Mouse (Mus musculus): Measurements from ENCODE around the gene Myoz1. TPM values are rescaled to one million over a fixed set of nuclear protein-coding genes. Genes with fewer than 3 reads are reported as not detected.
"Not testable (repeated sequence)": the region's sequence is repeated elsewhere in the genome, so short reads cannot be mapped to it uniquely, and the experiment has no call there.

Gene Myoz1
- polyA plus RNA-seq (2012; rRNA removed) = 0.10 and 0.16 TPM in 2 replicates

DNA sequence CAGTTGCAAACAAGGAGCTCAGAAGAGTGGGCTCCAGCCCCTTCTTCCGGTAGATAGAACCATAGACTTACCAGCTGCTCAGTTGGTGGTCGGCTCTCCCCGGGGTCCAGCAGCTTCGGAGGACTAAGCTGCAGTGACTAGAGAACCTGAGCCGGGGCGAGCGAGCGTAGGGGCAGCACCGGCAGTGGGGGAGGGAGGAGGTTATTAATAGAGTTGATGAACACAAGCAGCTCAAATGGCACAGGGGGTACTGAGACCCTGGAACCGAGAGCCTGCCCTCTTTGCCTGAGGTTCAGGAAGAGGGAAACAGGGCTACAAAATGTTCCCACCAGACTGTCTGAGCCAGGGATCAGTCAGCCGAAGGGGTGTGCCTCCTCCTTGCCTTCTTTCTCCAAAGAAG, at the start of gene Myoz1:
Myoz1 (minus strand) TSS at position 180 of the 400 bp plus-strand sequence.
- TF ChIP-seq POLR2A (IDR thresholded peaks at IDR 0.05; ENCODE audit: borderline replicate concordance, extremely low read depth, insufficient read depth, insufficient read length, poor library complexity, severe bottlenecking) = no peak
- no peak for TF ChIP-seq CTCF (IDR thresholded peaks at IDR 0.05; ENCODE audit: borderline replicate concordance, extremely low read depth, insufficient read depth, insufficient read length)
- no peak for DNase-seq (ENCODE audit: low read depth)

DNA sequence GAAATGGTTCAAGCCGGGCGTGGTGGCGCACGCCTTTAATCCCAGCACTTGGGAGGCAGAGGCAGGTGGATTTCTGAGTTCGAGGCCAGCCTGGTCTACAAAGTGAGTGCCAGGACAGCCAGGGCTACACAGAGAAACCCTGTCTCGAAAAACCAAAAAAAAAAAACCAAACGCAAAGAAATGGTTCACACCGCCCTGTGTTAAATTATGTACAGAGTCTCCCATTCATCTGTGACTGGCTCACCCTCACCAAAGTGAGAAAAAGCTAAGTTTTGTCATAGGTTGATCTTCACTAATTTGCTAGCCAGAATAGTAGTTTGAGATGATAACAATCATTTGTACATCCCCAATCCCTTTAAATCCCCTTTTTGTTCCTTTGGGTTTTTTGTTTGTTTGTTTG, 47.1 kb upstream of the Myoz1 start:
- DNase-seq (ENCODE audit: low read depth) = not testable (repeated sequence)

DNA sequence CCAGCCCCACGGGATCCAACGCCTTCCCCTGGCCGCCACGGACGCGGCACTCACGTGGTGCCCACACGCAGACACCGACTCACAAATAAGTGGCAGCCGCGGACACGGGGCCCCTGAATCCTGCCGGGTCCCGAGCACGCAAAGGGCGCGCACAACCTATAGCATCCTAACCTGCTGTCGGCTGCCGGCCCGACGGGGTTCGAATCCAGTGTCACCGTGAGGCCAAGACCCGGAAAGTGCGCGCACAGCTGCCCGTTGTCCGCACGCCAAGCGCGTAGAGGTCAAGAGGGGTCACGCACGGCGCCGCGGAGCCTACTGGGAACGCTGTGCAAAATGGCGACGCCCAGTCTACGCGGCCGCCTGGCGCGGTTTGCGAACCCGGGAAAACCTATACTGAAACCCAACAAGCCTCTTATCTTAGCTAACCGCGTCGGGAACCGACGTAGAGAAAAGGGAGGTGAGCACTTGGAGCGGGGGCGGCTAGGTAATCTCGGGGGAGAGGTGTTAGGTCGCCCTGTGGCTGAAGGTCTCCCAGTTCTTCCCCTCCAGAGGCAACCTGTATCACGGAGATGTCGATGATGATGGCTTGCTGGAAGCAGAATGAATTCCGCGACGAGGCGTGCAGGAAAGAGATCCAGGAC, 46.5 kb upstream of the Myoz1 start, which contains the start of gene Chchd1:
Chchd1 (plus strand) TSS at position 266 of the 641 bp plus-strand sequence.
- TF ChIP-seq POLR2A (IDR thresholded peaks at IDR 0.05; ENCODE audit: borderline replicate concordance, extremely low read depth, insufficient read depth, insufficient read length, poor library complexity, severe bottlenecking) = 0 out of 2 replicates have a peak, but pooled peaks have one; percentile 31
- no peak for TF ChIP-seq CTCF (IDR thresholded peaks at IDR 0.05; ENCODE audit: borderline replicate concordance, extremely low read depth, insufficient read depth, insufficient read length)
- peak; percentile 92 for DNase-seq (ENCODE audit: low read depth)

DNA sequence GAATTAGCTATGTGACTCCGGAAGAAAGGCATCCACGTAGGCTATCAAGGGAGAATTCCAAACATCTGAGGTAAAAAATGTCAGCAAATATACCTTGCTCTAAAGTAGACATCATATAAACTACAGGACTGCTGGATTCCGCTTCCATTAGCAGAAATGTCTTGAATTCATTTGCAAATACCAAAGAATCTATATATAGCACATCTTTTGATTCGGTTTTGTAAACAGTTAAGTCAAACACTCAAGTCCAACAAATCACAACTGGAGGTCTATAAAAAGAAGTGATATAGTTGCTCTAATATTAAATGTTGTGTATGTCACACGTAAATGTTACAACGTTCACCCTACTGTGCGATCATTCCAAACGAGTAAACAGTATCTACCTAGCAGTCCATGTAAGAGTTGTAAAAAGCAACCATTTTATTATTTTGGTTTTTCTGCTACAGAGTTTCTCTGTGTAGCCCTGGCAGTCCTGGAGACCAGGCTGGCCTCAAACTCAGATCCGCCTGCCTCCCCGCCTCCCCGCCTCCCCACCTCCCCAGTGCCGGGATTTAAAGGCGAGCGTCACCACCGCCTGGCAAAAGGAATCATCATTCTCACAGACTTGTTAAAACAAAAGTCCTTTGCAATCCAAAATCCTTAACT, 45.9 kb upstream of the Myoz1 start:
- TF ChIP-seq CTCF (IDR thresholded peaks at IDR 0.05; ENCODE audit: borderline replicate concordance, extremely low read depth, insufficient read depth, insufficient read length) (no peak), POLR2A (IDR thresholded peaks at IDR 0.05; ENCODE audit: borderline replicate concordance, extremely low read depth, insufficient read depth, insufficient read length, poor library complexity, severe bottlenecking) (no peak)
- peak; percentile 4 for DNase-seq (ENCODE audit: low read depth)

DNA sequence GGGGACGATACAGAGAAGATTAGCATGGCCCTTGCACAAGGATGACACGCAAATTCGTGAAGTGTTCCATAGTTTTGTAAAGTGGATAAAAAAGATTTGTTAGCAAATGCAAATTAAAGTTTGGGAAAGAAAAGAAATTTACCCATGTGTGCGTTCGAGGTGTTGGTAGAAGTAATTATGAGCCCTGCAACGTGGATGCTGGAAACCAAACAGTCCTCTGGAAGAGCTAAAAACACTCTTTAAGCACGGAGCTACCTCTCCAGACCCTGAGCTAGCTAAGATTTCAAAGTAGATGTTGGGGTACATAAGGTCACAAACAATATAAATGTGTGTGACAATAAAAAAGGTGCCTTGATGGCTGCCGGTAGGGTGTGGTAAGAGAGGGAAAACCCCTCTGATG, 45.2 kb upstream of the Myoz1 start:
- no peak for TF ChIP-seq POLR2A (IDR thresholded peaks at IDR 0.05; ENCODE audit: borderline replicate concordance, extremely low read depth, insufficient read depth, insufficient read length, poor library complexity, severe bottlenecking)
- no peak for TF ChIP-seq CTCF (IDR thresholded peaks at IDR 0.05; ENCODE audit: borderline replicate concordance, extremely low read depth, insufficient read depth, insufficient read length)

DNA sequence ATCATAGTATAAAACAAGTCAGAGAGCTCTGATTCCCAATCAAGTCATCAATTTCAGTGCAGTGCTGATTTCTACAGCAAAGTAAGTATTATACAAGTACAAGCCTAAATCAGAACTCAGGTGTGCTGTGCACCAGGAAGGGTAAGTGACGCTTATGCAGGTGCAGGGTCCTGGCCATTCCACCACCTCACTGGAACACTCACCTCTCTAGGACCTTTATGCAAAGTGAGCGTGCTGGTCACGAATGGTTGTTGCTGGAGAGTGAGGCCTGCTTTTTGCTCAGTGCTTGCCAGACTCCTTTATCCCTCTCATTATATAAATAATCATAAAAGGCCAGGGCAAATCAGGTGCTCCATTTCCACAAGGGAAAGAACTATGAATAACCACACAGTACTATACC, 44.0 kb upstream of the Myoz1 start:
- DNase-seq (ENCODE audit: low read depth) = no peak
- no peak for TF ChIP-seq CTCF (IDR thresholded peaks at IDR 0.05; ENCODE audit: borderline replicate concordance, extremely low read depth, insufficient read depth, insufficient read length)
- TF ChIP-seq POLR2A (IDR thresholded peaks at IDR 0.05; ENCODE audit: borderline replicate concordance, extremely low read depth, insufficient read depth, insufficient read length, poor library complexity, severe bottlenecking) = no peak

More for the DNA sequence above, 45.2 kb upstream of the Myoz1 start:
- no peak for DNase-seq (ENCODE audit: low read depth)

DNA sequence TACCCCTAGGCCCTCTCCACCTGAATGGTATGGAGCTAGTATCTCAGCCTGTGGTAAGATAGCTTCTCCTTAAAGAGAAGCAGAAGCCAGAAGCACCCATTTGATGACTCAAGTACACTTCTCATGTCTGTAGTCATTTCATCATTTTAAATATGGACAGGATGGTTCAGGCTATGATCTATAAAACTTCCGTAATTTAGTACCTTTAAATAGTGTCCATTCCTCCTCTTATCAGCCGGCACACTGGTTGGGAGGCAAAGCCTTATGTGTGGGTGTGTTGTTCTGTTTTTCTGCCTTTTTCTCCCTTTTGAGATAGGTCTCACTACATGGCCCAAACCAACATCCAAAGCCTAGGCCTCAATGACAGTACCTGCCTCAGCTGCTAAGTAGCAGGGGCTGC, 42.2 kb upstream of the Myoz1 start:
- TF ChIP-seq POLR2A (IDR thresholded peaks at IDR 0.05; ENCODE audit: borderline replicate concordance, extremely low read depth, insufficient read depth, insufficient read length, poor library complexity, severe bottlenecking) = no peak
- TF ChIP-seq CTCF (IDR thresholded peaks at IDR 0.05; ENCODE audit: borderline replicate concordance, extremely low read depth, insufficient read depth, insufficient read length) = no peak
- no peak for DNase-seq (ENCODE audit: low read depth)

DNA sequence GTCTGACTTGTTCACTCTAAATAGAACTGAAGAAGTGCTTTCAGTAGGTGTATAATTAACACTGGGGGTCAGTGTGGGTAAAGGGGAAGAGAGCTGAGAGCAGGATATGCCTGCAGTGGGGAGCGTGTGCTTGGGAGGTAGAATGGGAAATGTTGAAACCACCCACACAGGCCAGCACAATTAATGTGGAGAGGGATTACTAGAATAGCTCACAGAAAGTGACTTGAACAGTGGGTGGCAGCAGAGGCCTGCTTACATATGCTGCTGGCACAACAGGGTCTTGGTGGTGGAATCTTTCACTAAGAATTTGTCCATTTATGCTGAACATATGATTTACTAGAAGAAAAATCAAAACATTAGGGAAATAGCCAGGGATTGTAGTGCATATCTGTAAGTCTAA, 40.6 kb upstream of the Myoz1 start:
- peak; percentile 82 for DNase-seq (ENCODE audit: low read depth)
- TF ChIP-seq POLR2A (IDR thresholded peaks at IDR 0.05; ENCODE audit: borderline replicate concordance, extremely low read depth, insufficient read depth, insufficient read length, poor library complexity, severe bottlenecking) (no peak), CTCF (IDR thresholded peaks at IDR 0.05; ENCODE audit: borderline replicate concordance, extremely low read depth, insufficient read depth, insufficient read length) (peak; percentile 58; the same call in 1 of the 2 replicates)

DNA sequence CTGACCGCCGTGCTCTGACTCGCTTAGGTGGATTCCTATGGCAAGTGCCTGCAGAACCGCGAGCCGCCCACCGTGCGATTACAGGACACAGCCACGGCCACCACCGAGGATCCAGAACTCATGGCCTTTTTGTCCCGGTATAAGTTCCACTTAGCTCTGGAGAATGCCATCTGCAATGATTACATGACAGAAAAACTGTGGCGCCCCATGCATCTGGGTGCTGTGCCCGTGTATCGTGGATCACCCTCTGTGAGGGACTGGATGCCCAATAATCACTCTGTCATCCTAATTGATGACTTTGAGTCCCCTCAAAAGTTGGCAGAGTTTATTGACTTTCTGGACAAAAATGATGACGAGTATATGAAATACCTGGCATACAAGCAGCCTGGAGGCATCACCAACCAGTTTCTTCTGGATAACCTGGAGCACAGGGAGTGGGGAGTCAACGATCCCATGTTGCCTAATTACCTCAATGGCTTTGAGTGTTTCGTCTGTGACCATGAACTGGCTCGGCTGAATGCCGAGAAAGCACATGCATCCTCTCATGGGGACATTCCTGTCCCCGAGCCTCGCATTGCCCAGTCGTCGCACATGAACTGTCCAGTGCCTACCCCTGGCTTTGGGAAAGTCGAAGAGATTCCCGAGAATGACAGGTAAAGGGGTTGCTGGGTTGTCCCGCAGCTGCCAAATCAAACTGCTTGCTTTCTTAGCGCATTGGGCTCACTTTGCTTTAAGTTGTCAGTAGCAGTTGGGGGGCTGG, 39.6 kb upstream of the Myoz1 start:
- peak; percentile 19 for DNase-seq (ENCODE audit: low read depth)
- TF ChIP-seq POLR2A (IDR thresholded peaks at IDR 0.05; ENCODE audit: borderline replicate concordance, extremely low read depth, insufficient read depth, insufficient read length, poor library complexity, severe bottlenecking) (no peak), CTCF (IDR thresholded peaks at IDR 0.05; ENCODE audit: borderline replicate concordance, extremely low read depth, insufficient read depth, insufficient read length) (no peak)

DNA sequence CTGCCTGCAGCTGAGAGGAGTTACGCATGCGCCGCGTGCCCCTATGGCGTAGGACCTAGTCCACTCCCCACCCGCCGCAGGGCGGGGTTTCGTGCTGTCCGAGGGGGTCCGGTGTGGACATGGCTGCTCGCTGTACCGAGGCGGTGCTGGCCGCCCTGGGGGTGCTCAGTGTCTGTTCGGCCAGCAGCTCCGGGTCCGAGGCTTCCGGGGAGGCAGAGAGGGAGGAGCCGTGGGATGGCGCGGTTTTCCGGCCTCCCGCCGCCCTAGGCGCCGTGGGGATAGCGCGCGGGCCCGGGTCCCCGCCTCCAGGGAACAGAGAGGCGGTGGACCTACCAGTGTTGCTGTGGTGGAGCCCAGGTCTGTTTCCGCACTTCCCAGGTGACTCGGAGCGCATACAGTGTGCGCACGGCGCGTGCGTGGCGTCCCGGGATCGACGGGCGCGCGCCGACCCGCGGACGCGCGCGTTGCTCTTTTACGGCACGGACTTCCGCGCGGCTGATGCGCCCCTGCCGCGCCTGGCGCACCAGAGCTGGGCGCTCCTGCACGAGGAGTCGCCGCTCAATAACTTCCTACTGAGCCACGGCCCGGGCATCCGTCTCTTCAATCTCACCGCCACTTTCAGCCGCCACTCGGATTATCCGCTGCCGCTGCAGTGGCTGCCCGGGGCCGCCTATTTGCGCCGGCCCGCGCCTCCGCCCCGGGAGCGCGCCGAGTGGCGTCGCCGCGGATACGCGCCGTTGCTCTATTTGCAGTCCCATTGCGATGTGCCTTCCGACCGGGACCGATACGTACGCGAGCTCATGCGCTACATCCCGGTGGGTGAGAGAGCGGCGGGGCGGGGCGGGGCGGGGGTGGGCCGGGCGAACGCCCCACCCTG, 38.8 kb upstream of the Myoz1 start, which contains the start of gene Fut11:
Fut11 (plus strand) TSS at position 85 of the 877 bp plus-strand sequence.
- TF ChIP-seq CTCF (IDR thresholded peaks at IDR 0.05; ENCODE audit: borderline replicate concordance, extremely low read depth, insufficient read depth, insufficient read length) (no peak), POLR2A (IDR thresholded peaks at IDR 0.05; ENCODE audit: borderline replicate concordance, extremely low read depth, insufficient read depth, insufficient read length, poor library complexity, severe bottlenecking) (peak; percentile 60)
- peak; percentile 93 for DNase-seq (ENCODE audit: low read depth)
